Comparison of ENCODE assay signal across 15 mouse cellular contexts in the genomic region with DNA sequence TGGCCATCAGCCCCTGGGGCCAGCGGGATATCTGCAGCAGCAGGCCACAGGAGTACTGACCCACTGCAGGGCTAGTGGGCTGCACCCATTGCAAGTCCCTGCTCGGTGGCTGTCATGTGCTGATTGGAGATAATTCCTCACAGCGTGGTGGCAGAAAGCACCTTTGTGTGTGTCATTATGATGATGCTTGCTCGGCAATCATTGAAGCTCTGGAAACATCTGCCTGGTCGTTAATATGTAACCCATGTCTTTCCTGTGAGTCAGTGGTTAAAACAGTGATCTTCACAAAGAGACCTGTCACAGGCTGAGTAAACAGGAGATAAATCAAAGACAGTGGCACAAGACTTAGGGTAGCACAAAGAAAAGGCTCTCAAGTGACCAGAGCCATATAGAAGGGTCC.
DNase-seq lines count a peak whose midpoint lies in the region; ATAC-seq and TF ChIP-seq lines count a peak whose summit lies in the region.
"Had no signal": no experiment of that assay in that cellular context is flagged by ENCODE, and none has a peak within 500 bp of the region (broad histone marks: within the 10 kb centered on the region; RNA-seq: fewer than 3 reads in every experiment).

No protein-coding gene starts in this region.

- H3K9ac ChIP-seq in hindbrain, embryonic 14.5 days: no peak overlapping the region
- H3K9ac ChIP-seq in midbrain, embryonic 13.5 days (replicated peaks): no peak overlapping the region
- H3K9ac ChIP-seq in midbrain, embryonic 16.5 days (ENCODE audit: low read depth, low read length): no peak overlapping the region
- no peak overlapping the region for H3K9ac ChIP-seq in liver, embryonic 14.5 days (replicated peaks)
- H3K9ac ChIP-seq: lung, embryonic 15.5 days had no signal

- no peak overlapping the region for H3K4me2 ChIP-seq in hindbrain, embryonic 14.5 days (replicated peaks)
- no peak overlapping the region for H3K4me2 ChIP-seq in midbrain, embryonic 13.5 days (replicated peaks)
- H3K4me2 ChIP-seq in midbrain, embryonic 16.5 days (ENCODE audit: low read length): no peak overlapping the region
- peak overlapping the region; percentile 46 for H3K4me2 ChIP-seq in liver, embryonic 14.5 days (ENCODE audit: low read depth)
- H3K4me2 ChIP-seq: lung, embryonic 15.5 days had no signal

- ATAC-seq in hindbrain, embryonic 14.5 days (ENCODE audit: low FRiP score): no peak
- ATAC-seq in midbrain, embryonic 13.5 days: 0 out of 2 replicates have a peak, but pooled peaks have one; percentile 32
- no peak for ATAC-seq in midbrain, embryonic 16.5 days
- ATAC-seq in liver, embryonic 14.5 days (ENCODE audit: insufficient read depth): no peak; the same call in 1 of the 2 replicates

- DNase-seq in hindbrain, embryonic 10.5 days (ENCODE audit: low spot score): no peak
- no peak for DNase-seq in hindbrain, embryonic 14.5 days (ENCODE audit: low spot score)
- peak; percentile 18 to 35 (median 33) for DNase-seq in liver, embryonic 14.5 days (ENCODE audit: low read depth in 3 of 3, low spot score in 3 of 3)
- no peak for DNase-seq in gastrocnemius, postnatal 14 days
- no peak for DNase-seq in cerebellum, postnatal 36 days
- DNase-seq in right cerebral cortex, postnatal 36 days (ENCODE audit: low spot score in 2 of 2): no peak
- DNase-seq: cerebellum, postnatal 14 days; gastrocnemius, postnatal 25 days; layer of hippocampus, postnatal 36 days; left cerebral cortex, postnatal 4 days; thymus, adult 18-20 months had no signal

- intact Hi-C loops in gastrocnemius, postnatal 14 days (cut with DNase I; ENCODE audit: low total_unique reads): no loop called here

- peaks cover 40% of the 10 kb centered on the region for H3K4me1 ChIP-seq in hindbrain, embryonic 10.5 days (replicated peaks)
- no peaks in the 10 kb centered on the region for H3K4me1 ChIP-seq in hindbrain, embryonic 14.5 days (replicated peaks; ENCODE audit: control insufficient read depth, insufficient read depth, low read length)
- peaks cover 14% of the 10 kb centered on the region; the same call in 1 of the 2 replicates for H3K4me1 ChIP-seq in midbrain, embryonic 13.5 days (replicated peaks)
- no peaks in the 10 kb centered on the region for H3K4me1 ChIP-seq in midbrain, embryonic 16.5 days (ENCODE audit: control insufficient read depth, insufficient read depth, low read length)
- peaks cover 31 to 36% of the 10 kb centered on the region in 2 experiments for H3K4me1 ChIP-seq in liver, embryonic 14.5 days (replicated peaks; ENCODE audit: control insufficient read depth in 2 of 2, insufficient read depth in 2 of 2, low read length in 1 of 2)

- no peaks in the 10 kb centered on the region for H3K36me3 ChIP-seq in hindbrain, embryonic 10.5 days
- H3K36me3 ChIP-seq in hindbrain, embryonic 14.5 days (replicated peaks; ENCODE audit: control insufficient read depth, insufficient read depth): no peaks in the 10 kb centered on the region
- no peaks in the 10 kb centered on the region for H3K36me3 ChIP-seq in midbrain, embryonic 13.5 days
- H3K36me3 ChIP-seq in midbrain, embryonic 16.5 days (ENCODE audit: control insufficient read depth, insufficient read depth, low read length): no peaks in the 10 kb centered on the region
- H3K36me3 ChIP-seq in liver, embryonic 14.5 days (replicated peaks; ENCODE audit: control insufficient read depth, insufficient read depth, low read depth): no peaks in the 10 kb centered on the region
- H3K36me3 ChIP-seq: embryonic facial prominence, embryonic 10.5 days; lung, embryonic 15.5 days had no signal

- no peaks in the 10 kb centered on the region for H3K9me3 ChIP-seq in hindbrain, embryonic 10.5 days
- no peaks in the 10 kb centered on the region for H3K9me3 ChIP-seq in hindbrain, embryonic 14.5 days (ENCODE audit: control insufficient read depth, low read length)
- H3K9me3 ChIP-seq in midbrain, embryonic 13.5 days: no peaks in the 10 kb centered on the region
- no peaks in the 10 kb centered on the region for H3K9me3 ChIP-seq in midbrain, embryonic 16.5 days (replicated peaks; ENCODE audit: control insufficient read depth, low read length, poor library complexity, severe bottlenecking)
- no peaks in the 10 kb centered on the region for H3K9me3 ChIP-seq in liver, embryonic 14.5 days (ENCODE audit: control insufficient read depth, low read length)
- H3K9me3 ChIP-seq: embryonic facial prominence, embryonic 10.5 days; lung, embryonic 15.5 days had no signal

- TF ChIP-seq CTCF in liver, embryonic 14.5 days (IDR thresholded peaks at IDR 0.05; ENCODE audit: low read depth): no peak

- 63% methylated on average over 5 of the region's 5 CpGs for WGBS in hindbrain, embryonic 10.5 days
- WGBS in hindbrain, embryonic 14.5 days: 37% methylated on average over 5 of the region's 5 CpGs
- 58% methylated on average over 5 of the region's 5 CpGs for WGBS in midbrain, embryonic 13.5 days
- WGBS in midbrain, embryonic 16.5 days: 46% methylated on average over 5 of the region's 5 CpGs
- whole genome bisulfite sequencing in liver, embryonic 14.5 days (ENCODE audit: insufficient replicate concordance): 12% methylated on average over 5 of the region's 5 CpGs

- no peak for TF ChIP-seq EP300 in liver, embryonic 14.5 days (IDR thresholded peaks at IDR 0.05; ENCODE audit: low read depth)

- H3K27me3 ChIP-seq in hindbrain, embryonic 10.5 days (ENCODE audit: insufficient read depth, poor library complexity, severe bottlenecking): peaks cover 6% of the 10 kb centered on the region
- H3K27me3 ChIP-seq in hindbrain, embryonic 14.5 days (ENCODE audit: control insufficient read depth, insufficient read depth, low read length): no peaks in the 10 kb centered on the region
- H3K27me3 ChIP-seq in midbrain, embryonic 13.5 days: no peaks in the 10 kb centered on the region
- no peaks in the 10 kb centered on the region for H3K27me3 ChIP-seq in midbrain, embryonic 16.5 days (ENCODE audit: control insufficient read depth, insufficient read depth, low read depth, low read length)
- H3K27me3 ChIP-seq in liver, embryonic 14.5 days (ENCODE audit: control insufficient read depth, insufficient read depth, low read length): no peaks in the 10 kb centered on the region
- H3K27me3 ChIP-seq: lung, embryonic 15.5 days had no signal

- no peak overlapping the region for H3K4me3 ChIP-seq in hindbrain, embryonic 10.5 days
- H3K4me3 ChIP-seq in hindbrain, embryonic 14.5 days (replicated peaks; ENCODE audit: low read length): no peak overlapping the region
- H3K4me3 ChIP-seq in midbrain, embryonic 13.5 days (replicated peaks): no peak overlapping the region
- no peak overlapping the region for H3K4me3 ChIP-seq in midbrain, embryonic 16.5 days (ENCODE audit: low read depth, low read length)
- no peak overlapping the region for H3K4me3 ChIP-seq in liver, embryonic 14.5 days (ENCODE audit: insufficient read depth in 1 of 2, low read depth in 2 of 2, low read length in 2 of 2)
- H3K4me3 ChIP-seq: embryonic facial prominence, embryonic 10.5 days; lung, embryonic 15.5 days had no signal

- H3K27ac ChIP-seq in hindbrain, embryonic 10.5 days: 0 out of 2 replicates have a peak overlapping the region, but pooled peaks have one; percentile 45
- H3K27ac ChIP-seq in hindbrain, embryonic 14.5 days: no peak overlapping the region
- no peak overlapping the region for H3K27ac ChIP-seq in midbrain, embryonic 13.5 days
- H3K27ac ChIP-seq in midbrain, embryonic 16.5 days (ENCODE audit: low read length): no peak overlapping the region
- H3K27ac ChIP-seq in liver, embryonic 14.5 days: 0 out of 2 replicates have a peak overlapping the region, but pooled peaks have one; percentile 22
- H3K27ac ChIP-seq: embryonic facial prominence, embryonic 10.5 days; lung, embryonic 15.5 days had no signal

Comparison
In these comparisons a context has a peak if more than half of its experiments do, and no peak if none do; other contexts are left out.
1. H3K27ac ChIP-seq: peak in hindbrain, embryonic 10.5 days (single experiment) and liver, embryonic 14.5 days (single experiment); none in hindbrain, embryonic 14.5 days (single experiment), midbrain, embryonic 13.5 days (single experiment) and midbrain, embryonic 16.5 days (single experiment).
2. DNase-seq: peak in liver, embryonic 14.5 days (3 of 3); none in hindbrain, embryonic 10.5 days (single experiment), hindbrain, embryonic 14.5 days (single experiment), gastrocnemius, postnatal 14 days (single experiment), cerebellum, postnatal 36 days (0 of 2) and right cerebral cortex, postnatal 36 days (0 of 2).